Mouse (Mus musculus): ENCODE measurements around the gene Zbtb6. TPM values are rescaled to one million over a fixed set of nuclear protein-coding genes. Genes with fewer than 3 reads are reported as not detected.
A peak's percentile ranks its signal among the peaks of the same experiment; 100 is the strongest.

Zbtb6 gene
- total RNA-seq (2021) = 14.1 and 15.8 TPM in 2 replicates
- long read RNA-seq, partial matches to known transcripts = 0 of 2 reads
- long read RNA-seq, other reads (novel, unspliced or antisense) = 2 of 2 reads

GRCm38 (mm10) chr2:37442611-37443591 is at the start of gene Zbtb6, which contains the start of the genes Zbtb26 and Rabgap1:
Gene Zbtb6, minus strand, starts transcription at chr2:37443171.
Gene Zbtb26, minus strand, starts transcription at chr2:37443135.
Gene Rabgap1, plus strand, starts transcription at chr2:37443279.
- DNase-seq = peak; percentile 96

- no peak for DNase-seq
Measured at GRCm38 (mm10) chr2:37488956-37489355, 46.0 kb upstream of the Zbtb6 start.

- no peak for DNase-seq
Measured at GRCm38 (mm10) chr2:37486408-37486807, 43.4 kb upstream of the Zbtb6 start.

- peak; percentile 9 for DNase-seq
Measured at GRCm38 (mm10) chr2:37485370-37485769, 42.4 kb upstream of the Zbtb6 start.

- DNase-seq = no peak
Measured at GRCm38 (mm10) chr2:37484165-37484564, 41.2 kb upstream of the Zbtb6 start.

- DNase-seq = no peak
Measured at GRCm38 (mm10) chr2:37480039-37480438, 37.1 kb upstream of the Zbtb6 start.

- DNase-seq = no peak
Measured at GRCm38 (mm10) chr2:37479559-37479958, 36.6 kb upstream of the Zbtb6 start.

GRCm38 (mm10) chr2:37466266-37466665 is 23.3 kb upstream of the Zbtb6 start:
- no peak for DNase-seq

- no peak for DNase-seq
Measured at GRCm38 (mm10) chr2:37460707-37461106, 17.7 kb upstream of the Zbtb6 start.

GRCm38 (mm10) chr2:37452376-37452760 is 9.4 kb upstream of the Zbtb6 start:
- no peak for DNase-seq

- peak; percentile 97 for DNase-seq
Measured at GRCm38 (mm10) chr2:37451667-37452375, 8.8 kb upstream of the Zbtb6 start.

GRCm38 (mm10) chr2:37431609-37432008 is 11.4 kb downstream of the Zbtb6 start:
- DNase-seq = no peak

- peak; percentile 78 for DNase-seq
Measured at GRCm38 (mm10) chr2:37430593-37431464, 12.1 kb downstream of the Zbtb6 start.

GRCm38 (mm10) chr2:37423671-37424070 is 19.3 kb downstream of the Zbtb6 start:
- DNase-seq = no peak

GRCm38 (mm10) chr2:37422306-37423304 is 20.4 kb downstream of the Zbtb6 start, which contains the start of gene Rc3h2:
Gene Rc3h2, minus strand, starts transcription at chr2:37422903.
- peak; percentile 91 for DNase-seq

- DNase-seq = no peak
Measured at GRCm38 (mm10) chr2:37421903-37422302, 21.1 kb downstream of the Zbtb6 start.

- DNase-seq = no peak
Measured at GRCm38 (mm10) chr2:37395539-37395938, 47.4 kb downstream of the Zbtb6 start.

- no peak for DNase-seq
Measured at GRCm38 (mm10) chr2:37382921-37383320, 60.0 kb downstream of the Zbtb6 start.

GRCm38 (mm10) chr2:37380189-37380588 is 62.8 kb downstream of the Zbtb6 start:
- peak; percentile 43 for DNase-seq

- no peak for DNase-seq
Measured at GRCm38 (mm10) chr2:37376018-37376417, 67.0 kb downstream of the Zbtb6 start.
